Mouse (Mus musculus) frontal cortex, postnatal 10 days (tissue): ENCODE measurements around the gene Ces1a.

Experiments
- DNase-seq, 2 experiments: peaks; one replicate each; pipeline ENCODE4 v3.0.0; 2022; ENCODE audit warnings: low spot score in 2 of 2, mixed read lengths in 1 of 2

Ces1a gene

GRCm38 (mm10) chr8:92996840-92997239 lies 51.2 kb downstream of the Ces1a start:
- DNase-seq = peak in 1 of 2 experiments; percentile 43

GRCm38 (mm10) chr8:92984376-92984775 lies 63.6 kb downstream of the Ces1a start:
- DNase-seq = no peak

DNA sequence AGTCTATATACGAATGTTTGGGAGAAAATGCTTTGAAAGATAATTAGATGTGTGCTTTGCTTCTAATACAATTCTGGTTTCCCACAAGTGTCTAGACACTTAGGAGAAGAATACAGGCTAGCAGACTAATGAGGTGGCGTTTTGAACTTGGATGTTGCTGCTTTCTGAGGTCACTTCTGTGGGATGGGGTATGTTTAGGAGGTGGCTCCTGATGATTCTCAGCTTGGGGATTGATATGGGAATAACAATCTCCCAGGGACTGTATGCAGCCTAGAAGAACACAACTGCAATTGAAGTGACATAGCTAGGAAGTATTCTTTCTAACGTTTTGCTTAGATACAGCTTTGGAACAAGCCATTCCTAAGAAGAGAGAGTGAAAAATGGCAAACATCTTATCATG lies 65.5 kb downstream of the Ces1a start:
- no peak for DNase-seq

- no peak for DNase-seq
Measured at GRCm38 (mm10) chr8:92976656-92977055, 71.3 kb downstream of the Ces1a start.

DNA sequence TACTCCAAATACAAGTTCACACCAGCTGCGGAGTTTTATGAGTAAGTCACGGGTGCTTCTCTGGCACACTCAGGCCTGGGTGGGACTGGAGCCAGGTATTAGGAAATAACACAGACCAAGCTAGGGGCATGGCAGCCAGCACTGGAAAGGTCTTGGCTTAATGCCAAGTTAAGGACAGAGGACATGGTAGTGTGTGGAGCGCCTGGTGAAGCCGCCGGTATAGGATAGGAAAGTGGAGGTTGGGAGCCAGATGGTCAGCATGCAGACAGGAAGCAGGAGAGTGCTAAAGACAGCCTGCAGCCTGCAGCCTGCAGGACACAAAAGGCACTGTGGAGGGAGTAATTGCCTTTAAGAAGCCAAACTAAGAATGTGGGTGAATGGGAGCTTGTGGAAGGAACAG lies 75.0 kb downstream of the Ces1a start:
- DNase-seq = no peak
